8 mouse cellular contexts compared by ENCODE assay signal in genomic region chr7:45433835-45434202, GRCm38 (mm10). TPM values are rescaled to one million over a fixed set of nuclear protein-coding genes. Genes with fewer than 3 reads are reported as not detected.
A peak's percentile ranks its signal among the peaks of the same experiment; 100 is the strongest.
DNase-seq lines count a peak whose midpoint lies in the region; ATAC-seq lines count a peak whose summit lies in the region.

No protein-coding gene starts in this region.

- no peaks in the 10 kb centered on the region for H3K9me3 ChIP-seq in kidney, embryonic 16.5 days (ENCODE audit: low read length)
- H3K9me3 ChIP-seq in embryonic facial prominence, embryonic 10.5 days = no peaks in the 10 kb centered on the region
- no peaks in the 10 kb centered on the region for H3K9me3 ChIP-seq in hindbrain, embryonic 15.5 days
- H3K9me3 ChIP-seq in midbrain, embryonic 15.5 days = no peaks in the 10 kb centered on the region

- H3K27ac ChIP-seq in kidney, embryonic 16.5 days (ENCODE audit: low read length) = peak overlapping the region; percentile 86
- H3K27ac ChIP-seq in embryonic facial prominence, embryonic 10.5 days (replicated peaks) = peak overlapping the region; percentile 92
- H3K27ac ChIP-seq in hindbrain, embryonic 15.5 days (replicated peaks) = peak overlapping the region; percentile 90
- H3K27ac ChIP-seq in midbrain, embryonic 15.5 days = peak overlapping the region; percentile 88

- DNase-seq in kidney, postnatal 4 days = no peak
- DNase-seq in embryonic facial prominence, embryonic 10.5 days (ENCODE audit: low spot score) = no peak
- DNase-seq in Muller cell, postnatal 12 days (ENCODE audit: inconsistent ontology term) = no peak
- no peak for DNase-seq in embryo, embryonic 9.5 days (ENCODE audit: extremely low spot score)
- DNase-seq in MN1 (ENCODE audit: low spot score) = no peak

- peak overlapping the region; percentile 72 for H3K4me2 ChIP-seq in kidney, embryonic 16.5 days (replicated peaks; ENCODE audit: low read depth, low read length)
- peak overlapping the region; percentile 77 for H3K4me2 ChIP-seq in hindbrain, embryonic 15.5 days
- H3K4me2 ChIP-seq in midbrain, embryonic 15.5 days = peak overlapping the region; percentile 94

- no peaks in the 10 kb centered on the region for H3K27me3 ChIP-seq in kidney, embryonic 16.5 days (ENCODE audit: insufficient read depth, low read length)
- no peaks in the 10 kb centered on the region for H3K27me3 ChIP-seq in embryonic facial prominence, embryonic 10.5 days (replicated peaks; ENCODE audit: low read depth, poor library complexity, severe bottlenecking)
- no peaks in the 10 kb centered on the region for H3K27me3 ChIP-seq in hindbrain, embryonic 15.5 days
- H3K27me3 ChIP-seq in midbrain, embryonic 15.5 days (replicated peaks) = no peaks in the 10 kb centered on the region

- peak overlapping the region; percentile 74 for H3K9ac ChIP-seq in kidney, embryonic 16.5 days (replicated peaks; ENCODE audit: low read length)
- peak overlapping the region; percentile 82 for H3K9ac ChIP-seq in hindbrain, embryonic 15.5 days
- peak overlapping the region; percentile 72 for H3K9ac ChIP-seq in midbrain, embryonic 15.5 days

- WGBS in kidney, embryonic 16.5 days = 0% methylated on average over 7 of the region's 7 CpGs
- WGBS in embryonic facial prominence, embryonic 10.5 days = 1% methylated on average over 7 of the region's 7 CpGs
- WGBS in hindbrain, embryonic 15.5 days = 1% methylated on average over 7 of the region's 7 CpGs
- 2% methylated on average over 7 of the region's 7 CpGs for WGBS in midbrain, embryonic 15.5 days

- H3K4me1 ChIP-seq in kidney, embryonic 16.5 days (ENCODE audit: insufficient read depth, low read length) = peaks cover 36% of the 10 kb centered on the region
- H3K4me1 ChIP-seq in embryonic facial prominence, embryonic 10.5 days = peaks cover 49% of the 10 kb centered on the region
- H3K4me1 ChIP-seq in hindbrain, embryonic 15.5 days (replicated peaks) = peaks cover 43% of the 10 kb centered on the region
- peaks cover 41% of the 10 kb centered on the region for H3K4me1 ChIP-seq in midbrain, embryonic 15.5 days

- peaks cover 31% of the 10 kb centered on the region for H3K36me3 ChIP-seq in kidney, embryonic 16.5 days (ENCODE audit: insufficient read depth, low read length)
- H3K36me3 ChIP-seq in embryonic facial prominence, embryonic 10.5 days (replicated peaks) = peaks cover 41% of the 10 kb centered on the region
- peaks cover 6% of the 10 kb centered on the region for H3K36me3 ChIP-seq in hindbrain, embryonic 15.5 days
- peaks cover 7% of the 10 kb centered on the region for H3K36me3 ChIP-seq in midbrain, embryonic 15.5 days (replicated peaks)

- H3K4me3 ChIP-seq in kidney, embryonic 16.5 days (ENCODE audit: low read length) = peak overlapping the region; percentile 67
- peak overlapping the region; percentile 93 for H3K4me3 ChIP-seq in embryonic facial prominence, embryonic 10.5 days
- H3K4me3 ChIP-seq in hindbrain, embryonic 15.5 days = peak overlapping the region; percentile 85
- H3K4me3 ChIP-seq in midbrain, embryonic 15.5 days = peak overlapping the region; percentile 62

- no peak for ATAC-seq in kidney, embryonic 16.5 days (ENCODE audit: low FRiP score, low TSS enrichment)
- no peak for ATAC-seq in hindbrain, embryonic 15.5 days (ENCODE audit: low FRiP score, low read depth)
- 0 out of 2 replicates have a peak, but pooled peaks have one; percentile 7 for ATAC-seq in midbrain, embryonic 15.5 days (replicated peaks)

RNA-seq across cellular contexts. Expression of gene Gys1, which starts 0.8 kb away (rescaled TPM):
- polyA plus RNA-seq in kidney, embryonic 16.5 days (2015; fragmentation: Nextera tagmentation; extraction: Ambion mirVana) = 51.1 and 51.7 TPM in 2 replicates
- 44.2 and 45.5 TPM in 2 replicates for polyA plus RNA-seq in embryonic facial prominence, embryonic 10.5 days (2016; fragmentation: Nextera tagmentation; extraction: Ambion mirVana)
- polyA plus RNA-seq in hindbrain, embryonic 15.5 days (2015; fragmentation: Nextera tagmentation; extraction: Ambion mirVana) = 23.4 and 25.1 TPM in 2 replicates
- polyA plus RNA-seq in midbrain, embryonic 15.5 days (2015; fragmentation: Nextera tagmentation; extraction: Ambion mirVana) = 21.0 and 22.7 TPM in 2 replicates

RNA-seq across cellular contexts. Expression of gene Ruvbl2, which starts 4.1 kb away (rescaled TPM):
- polyA plus RNA-seq in kidney, embryonic 16.5 days (2015; fragmentation: Nextera tagmentation; extraction: Ambion mirVana) = 164 and 173 TPM in 2 replicates
- polyA plus RNA-seq in embryonic facial prominence, embryonic 10.5 days (2016; fragmentation: Nextera tagmentation; extraction: Ambion mirVana) = 227 TPM in 2 replicates
- polyA plus RNA-seq in hindbrain, embryonic 15.5 days (2015; fragmentation: Nextera tagmentation; extraction: Ambion mirVana) = 108 and 110 TPM in 2 replicates
- 107 and 117 TPM in 2 replicates for polyA plus RNA-seq in midbrain, embryonic 15.5 days (2015; fragmentation: Nextera tagmentation; extraction: Ambion mirVana)

RNA-seq across cellular contexts. Expression of gene Lhb, which starts 13.2 kb away (rescaled TPM):
- not detected in 2 replicates for polyA plus RNA-seq in kidney, embryonic 16.5 days (2015; fragmentation: Nextera tagmentation; extraction: Ambion mirVana)
- 0.24 and 0.70 TPM in 2 replicates for polyA plus RNA-seq in embryonic facial prominence, embryonic 10.5 days (2016; fragmentation: Nextera tagmentation; extraction: Ambion mirVana)
- polyA plus RNA-seq in hindbrain, embryonic 15.5 days (2015; fragmentation: Nextera tagmentation; extraction: Ambion mirVana) = 0.92 and 2.0 TPM in 2 replicates
- 0.45 and 0.63 TPM in 2 replicates for polyA plus RNA-seq in midbrain, embryonic 15.5 days (2015; fragmentation: Nextera tagmentation; extraction: Ambion mirVana)

RNA-seq across cellular contexts. Expression of gene Ntf5, which starts 20.3 kb away (rescaled TPM):
- 1.5 and 1.6 TPM in 2 replicates for polyA plus RNA-seq in kidney, embryonic 16.5 days (2015; fragmentation: Nextera tagmentation; extraction: Ambion mirVana)
- polyA plus RNA-seq in embryonic facial prominence, embryonic 10.5 days (2016; fragmentation: Nextera tagmentation; extraction: Ambion mirVana) = 2.8 TPM in 2 replicates
- 0.17 TPM in 1 of 2 replicates, not detected in the other for polyA plus RNA-seq in hindbrain, embryonic 15.5 days (2015; fragmentation: Nextera tagmentation; extraction: Ambion mirVana)
- 0.10 TPM in 1 of 2 replicates, not detected in the other for polyA plus RNA-seq in midbrain, embryonic 15.5 days (2015; fragmentation: Nextera tagmentation; extraction: Ambion mirVana)

RNA-seq across cellular contexts. Expression of gene Ftl1, which starts 25.9 kb away (rescaled TPM):
- 5,149 and 5,628 TPM in 2 replicates for polyA plus RNA-seq in kidney, embryonic 16.5 days (2015; fragmentation: Nextera tagmentation; extraction: Ambion mirVana)
- polyA plus RNA-seq in embryonic facial prominence, embryonic 10.5 days (2016; fragmentation: Nextera tagmentation; extraction: Ambion mirVana) = 5,460 and 5,734 TPM in 2 replicates
- polyA plus RNA-seq in hindbrain, embryonic 15.5 days (2015; fragmentation: Nextera tagmentation; extraction: Ambion mirVana) = 5,657 and 5,762 TPM in 2 replicates
- 6,021 and 6,209 TPM in 2 replicates for polyA plus RNA-seq in midbrain, embryonic 15.5 days (2015; fragmentation: Nextera tagmentation; extraction: Ambion mirVana)
